Mouse (Mus musculus) left cerebral cortex, postnatal 25 days (tissue): Measurements from ENCODE around the gene Ndufs3. TPM values are rescaled to one million over a fixed set of nuclear protein-coding genes. Genes with fewer than 3 reads are reported as not detected.
A peak's percentile ranks its signal among the peaks of the same experiment; 100 is the strongest.

Source experiments
- DNase-seq, 2 experiments: peaks; one replicate each; pipeline ENCODE4 v3.0.0; 2022; ENCODE audit warnings: low spot score in 2 of 2, mixed read lengths in 1 of 2
- intact Hi-C: fragments of 180-260 bp; cut with DNase I; formaldehyde crosslinking; loops from one replicate; pipeline ENCODE4 v1.15.1; 2025
- total RNA-seq, 2 experiments: library from RNA; stranded (reverse); gene quantifications; 2 replicates each; pipeline ENCODE4 v1.2.3; 2021

Gene Ndufs3
- total RNA-seq = 100 to 1,000 TPM; 234 to 246 TPM

DNA sequence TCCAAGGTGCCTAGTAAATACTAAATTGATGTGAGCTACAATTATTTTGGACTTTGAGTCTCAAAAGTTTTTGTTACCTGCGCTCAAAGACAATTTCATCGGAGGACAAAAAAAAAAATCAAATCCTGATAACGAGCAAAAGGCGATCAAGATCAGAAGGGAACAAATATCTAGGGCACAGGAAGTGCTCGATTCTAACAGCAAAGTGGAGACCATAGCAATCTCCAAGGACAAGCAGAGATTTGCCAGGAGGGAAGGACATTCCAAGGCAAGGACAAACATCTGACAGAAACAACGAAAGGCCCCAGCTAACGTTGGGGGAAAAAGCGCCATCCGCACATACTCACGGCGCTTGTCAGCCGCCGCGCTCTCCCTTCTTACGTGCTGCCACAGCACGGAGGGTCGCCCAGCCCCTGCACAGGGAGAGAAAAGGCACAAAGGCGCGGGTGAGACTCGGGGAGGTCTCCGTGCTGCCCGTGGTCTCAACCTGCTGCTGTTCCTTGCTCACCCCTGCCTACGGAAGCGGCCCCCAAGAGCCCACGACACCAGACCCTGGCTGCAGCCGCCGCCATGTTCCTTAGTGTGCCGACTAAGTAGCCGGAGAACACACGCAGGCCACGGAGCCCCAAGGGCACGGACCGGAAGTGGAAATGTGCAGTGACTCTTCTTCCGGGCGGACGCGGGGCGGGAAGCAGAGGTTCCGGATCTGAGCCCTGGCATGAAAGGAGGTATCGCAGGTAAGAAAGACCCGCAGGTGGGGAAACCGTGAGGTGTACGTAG lies at the start of gene Ndufs3, which contains the start of gene Kbtbd4:
Gene Ndufs3 (minus strand): TSS at position 752 of the 780 bp plus-strand sequence.
Gene Kbtbd4 (plus strand): TSS at position 665 of the 780 bp plus-strand sequence.
- DNase-seq = peak; percentile 87 to 92
- intact Hi-C loops = loop anchor here (5.0 kb wide), 1 partner anchor 37 kb away; no protein-coding TSS in a partner anchor

DNA sequence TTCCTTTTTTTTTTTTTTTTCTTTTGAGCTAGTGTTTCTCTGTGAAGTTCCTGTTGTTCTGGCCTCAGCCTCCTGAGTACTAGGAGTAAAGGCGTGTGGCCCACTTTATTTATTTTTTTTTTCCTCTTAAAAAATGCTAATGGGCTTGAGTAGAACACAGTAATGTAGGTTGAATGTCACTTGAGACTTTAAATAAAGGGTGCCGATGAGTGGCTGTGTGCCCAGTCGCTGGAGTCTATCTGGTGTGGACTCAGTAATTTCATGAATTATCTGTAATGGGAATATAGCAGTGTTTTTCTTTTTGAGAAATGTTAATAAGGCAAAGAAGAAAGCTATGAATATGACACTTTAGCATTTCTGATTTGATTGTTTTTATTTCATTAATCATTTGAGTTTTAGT lies 48.8 kb upstream of the Ndufs3 start:
- intact Hi-C loops = no loop called here
- DNase-seq = no peak

GRCm38 (mm10) chr2:90950582-90951194 lies 46.1 kb upstream of the Ndufs3 start:
- intact Hi-C loops = no loop called here

DNA sequence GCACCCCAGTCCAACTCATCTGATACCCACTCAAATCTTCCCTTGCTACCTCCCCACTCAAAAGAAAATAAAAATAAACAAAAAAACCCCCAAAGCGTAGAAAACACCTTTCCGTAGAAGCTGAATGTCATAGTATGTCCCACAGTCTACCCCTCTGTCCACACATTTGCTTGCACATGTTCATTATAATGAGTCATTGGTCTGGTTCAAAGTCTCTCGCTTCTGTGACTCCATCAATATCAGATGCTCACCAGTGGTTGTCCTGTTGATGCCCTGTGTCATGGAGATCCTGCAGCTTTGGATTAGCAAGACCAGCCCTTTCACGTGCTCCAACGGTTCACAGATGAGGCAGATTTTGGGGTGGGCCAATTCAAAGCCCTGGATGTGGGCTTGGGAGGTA lies 45.5 kb upstream of the Ndufs3 start:
- DNase-seq = no peak
- intact Hi-C loops = no loop called here

More at GRCm38 (mm10) chr2:90950582-90951194, 46.1 kb upstream of the Ndufs3 start:
- no peak for DNase-seq

- intact Hi-C loops = loop anchor here (2.0 to 5.0 kb wide), 2 partner anchors 23 to 111 kb away; partner anchors contain the start of gene Psmc3
- DNase-seq = no peak
These were observed 37.1 kb upstream of the Ndufs3 start for GRCm38 (mm10) chr2:90941744-90942143.

- intact Hi-C loops = loop anchor here (2.0 to 5.0 kb wide), 2 partner anchors 24 to 112 kb away; partner anchors contain the start of gene Psmc3
- peak; percentile 85 for DNase-seq
These were observed 35.9 kb upstream of the Ndufs3 start, which contains the start of gene Celf1 for GRCm38 (mm10) chr2:90940233-90941229. Celf1 (plus strand) TSS chr2:90940382.

DNA sequence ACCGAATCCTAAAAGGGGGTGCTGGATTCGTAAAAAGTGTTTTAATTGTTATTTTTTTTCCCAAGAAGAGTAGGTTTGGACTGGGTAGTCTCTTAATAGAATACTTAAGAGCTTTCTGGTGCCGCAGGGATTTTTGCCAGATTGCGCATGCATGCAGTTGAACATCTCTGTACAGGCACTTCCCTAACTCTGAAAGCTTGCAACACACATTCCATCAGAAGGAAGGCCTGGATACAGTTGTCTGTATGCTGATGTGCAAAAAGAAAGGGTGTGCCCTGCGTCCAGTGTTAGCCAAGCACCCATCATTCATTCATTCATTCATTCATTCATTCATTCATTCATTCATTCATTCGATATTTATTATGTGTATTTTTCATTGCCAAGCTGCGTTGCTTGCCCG lies 35.1 kb upstream of the Ndufs3 start:
- intact Hi-C loops = loop anchor here (2.0 to 5.0 kb wide), 2 partner anchors 25 to 113 kb away; partner anchors contain the start of gene Psmc3
- no peak for DNase-seq

GRCm38 (mm10) chr2:90938362-90938761 lies 33.7 kb upstream of the Ndufs3 start:
- DNase-seq = no peak

DNA sequence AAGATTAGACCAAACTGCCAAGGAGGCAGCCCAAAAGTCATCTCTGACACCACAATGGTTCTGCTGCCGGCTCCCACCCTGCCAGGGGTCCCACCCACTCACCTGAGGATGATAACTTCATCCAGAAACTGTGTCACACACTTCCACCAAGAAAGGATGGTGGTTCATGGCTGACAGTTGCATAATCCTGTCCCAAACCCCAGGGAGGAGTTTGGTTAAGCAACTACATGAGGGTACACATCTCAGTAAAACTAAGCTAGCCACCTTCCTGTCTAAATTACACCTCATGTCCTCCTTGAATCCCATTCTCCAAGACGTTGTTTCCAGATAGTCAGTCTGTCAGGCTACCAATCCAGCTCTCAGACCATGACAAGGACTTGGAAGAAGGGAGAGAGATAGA lies 27.6 kb upstream of the Ndufs3 start:
- DNase-seq = no peak
- intact Hi-C loops = no loop called here

More at GRCm38 (mm10) chr2:90938362-90938761, 33.7 kb upstream of the Ndufs3 start:
- intact Hi-C loops = no loop called here

DNA sequence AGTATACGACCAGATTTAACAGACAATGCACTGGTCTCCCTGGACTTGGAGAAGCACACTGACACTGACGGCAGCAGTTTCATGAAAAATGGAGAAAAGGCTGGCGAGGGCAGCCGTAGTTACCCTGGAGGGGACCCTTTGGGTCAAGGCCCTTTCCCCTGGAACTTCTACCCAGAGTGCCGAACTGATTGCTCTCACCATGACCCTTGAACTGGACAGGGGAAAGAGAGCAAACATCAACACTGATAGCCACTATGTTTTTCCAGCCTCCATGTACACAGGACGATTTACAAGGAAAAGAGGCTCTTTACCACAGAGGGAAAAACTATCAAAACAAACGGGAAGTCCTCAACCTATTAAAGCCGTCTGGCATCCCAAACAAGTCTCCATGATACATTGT lies 27.2 kb upstream of the Ndufs3 start:
- intact Hi-C loops = no loop called here

DNA sequence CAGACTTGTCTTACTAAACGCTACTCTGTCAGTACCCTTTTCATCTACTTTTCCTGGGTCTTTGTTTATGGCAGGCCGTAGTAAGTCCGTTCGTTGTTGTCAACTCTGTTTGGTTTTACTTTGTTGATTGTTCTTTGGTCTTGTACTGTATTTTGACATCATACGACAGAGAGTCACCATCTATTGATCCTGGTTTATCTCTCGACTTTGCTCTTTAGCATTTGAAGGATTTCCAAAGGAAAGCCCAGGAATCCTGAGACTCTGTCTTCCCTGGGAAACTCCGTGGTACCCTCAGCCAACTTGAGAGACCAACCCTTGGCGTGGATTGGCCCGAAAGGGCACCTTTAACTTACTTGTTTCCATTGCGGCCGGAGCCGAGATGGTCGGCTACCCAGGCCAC lies 23.9 kb upstream of the Ndufs3 start:
- intact Hi-C loops = no loop called here

More for the DNA sequence above, 27.2 kb upstream of the Ndufs3 start:
- DNase-seq = no peak

GRCm38 (mm10) chr2:90922636-90923035 lies 18.0 kb upstream of the Ndufs3 start:
- no peak for DNase-seq
- intact Hi-C loops = no loop called here

More for the DNA sequence above, 23.9 kb upstream of the Ndufs3 start:
- no peak for DNase-seq

DNA sequence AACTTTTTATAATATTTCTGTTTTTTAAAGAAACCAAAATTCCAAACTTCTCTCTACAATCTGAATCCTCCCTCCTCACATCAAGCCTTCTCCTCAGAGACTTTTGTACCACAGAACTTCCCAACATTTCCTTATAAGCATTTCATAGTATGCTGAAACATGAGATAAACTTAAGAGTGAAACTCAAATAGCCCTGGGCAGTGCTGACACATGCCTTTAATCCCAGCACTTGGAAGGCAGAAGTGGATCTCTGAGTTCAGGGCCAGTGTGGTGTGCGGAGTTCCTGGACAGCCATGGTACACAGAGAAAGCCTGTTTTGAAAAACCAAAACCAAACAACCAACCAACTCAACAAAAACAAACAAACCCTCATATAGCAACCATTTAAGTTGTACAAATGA lies 16.6 kb upstream of the Ndufs3 start:
- intact Hi-C loops = no loop called here
- no peak for DNase-seq

- intact Hi-C loops = loop anchor here (5.0 kb wide), 2 partner anchors 51 to 144 kb away; no protein-coding TSS in a partner anchor
- peak in 1 of 2 experiments; percentile 29 for DNase-seq
These were observed 13.5 kb upstream of the Ndufs3 start for GRCm38 (mm10) chr2:90917999-90918698.

- peak; percentile 43 to 58 for DNase-seq
- intact Hi-C loops = loop anchor here (5.0 kb wide), 2 partner anchors 50 to 145 kb away; no protein-coding TSS in a partner anchor
These were observed 12.8 kb upstream of the Ndufs3 start for GRCm38 (mm10) chr2:90917233-90917998.

- intact Hi-C loops = loop anchor here (5.0 kb wide), 2 partner anchors 49 to 146 kb away; no protein-coding TSS in a partner anchor
- DNase-seq = no peak
These were observed 12.1 kb upstream of the Ndufs3 start for GRCm38 (mm10) chr2:90916560-90917232.

- peak in 1 of 2 experiments; percentile 59 for DNase-seq
- intact Hi-C loops = loop anchor here (5.0 kb wide), 2 partner anchors 48 to 147 kb away; no protein-coding TSS in a partner anchor
These were observed 10.9 kb upstream of the Ndufs3 start for GRCm38 (mm10) chr2:90915516-90915915.
